Mouse (Mus musculus) mouse embryonic stem cell (cell line): ENCODE measurements around the gene Slc4a5.

Experiments used
- in situ Hi-C, 2 experiments: fragments of 300-500 bp; cut with MboI; formaldehyde crosslinking; loops; 1 replicate in 1 of 2; 3 replicates in 1 of 2; pipeline ENCODE4 v1.14.3; 2019 to 2020; ENCODE audit warnings: low sequenced_read_pairs in 2 of 2, low pct_unique_long_range_greater_than_20kb in 1 of 2, mixed read lengths in 1 of 2; ENCODE audit not compliant: unreplicated experiment in 1 of 2

Gene Slc4a5

DNA sequence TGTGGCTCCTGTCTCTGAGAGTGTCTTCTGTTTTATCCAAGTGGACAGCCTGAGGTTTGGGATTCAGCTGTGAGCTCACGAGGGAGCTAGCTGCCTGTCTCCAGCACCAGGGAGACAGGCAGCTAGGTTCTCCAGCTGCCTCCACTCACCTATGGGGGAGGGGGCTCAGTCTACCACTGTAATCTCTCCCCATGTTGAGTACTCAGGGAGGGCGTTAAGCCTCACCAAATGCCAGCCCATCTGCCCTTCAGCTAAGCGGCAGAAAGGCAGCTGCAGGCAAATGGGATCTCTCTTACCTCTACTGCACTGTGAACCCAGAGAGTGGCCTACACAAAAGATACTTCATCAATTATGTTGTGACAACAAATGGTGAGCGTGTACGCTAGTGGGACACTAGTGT lies 8.1 kb upstream of the Slc4a5 start:
- in situ Hi-C loops = loop anchor here (5.0 kb wide), 1 partner anchor 56 kb away; no protein-coding TSS in a partner anchor

DNA sequence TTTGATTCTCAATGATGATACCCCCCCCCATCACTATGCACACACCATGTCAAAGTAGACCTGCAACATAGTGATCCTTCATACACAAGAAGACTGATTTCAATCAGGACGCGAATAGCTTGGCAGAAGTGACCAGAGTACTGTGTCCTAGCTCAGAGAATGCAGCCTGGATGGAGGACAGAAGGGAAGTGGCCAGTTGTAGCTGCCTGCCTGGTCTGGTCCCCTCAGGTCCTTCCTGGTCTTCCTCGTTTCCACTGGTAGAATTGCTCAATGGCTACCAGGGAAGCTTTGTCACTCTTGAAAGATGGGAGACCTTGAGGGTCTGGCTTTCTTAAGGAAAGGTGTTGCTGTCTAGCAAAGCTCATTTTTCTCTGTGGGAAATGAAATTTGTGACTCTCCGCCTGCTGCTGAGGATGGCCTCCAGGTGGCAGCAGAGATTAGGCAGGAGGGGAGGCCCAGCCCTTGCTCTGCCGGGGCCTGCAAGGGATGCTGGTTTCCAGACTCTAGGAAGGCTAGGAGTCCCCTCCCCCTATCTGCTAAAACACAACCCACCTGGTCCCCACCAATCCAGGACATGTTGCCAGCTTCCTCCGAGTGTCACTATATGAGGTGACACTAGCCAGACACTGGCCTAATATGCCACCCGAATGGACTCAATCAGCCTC lies 4.5 kb upstream of the Slc4a5 start:
- in situ Hi-C loops = no loop called here

DNA sequence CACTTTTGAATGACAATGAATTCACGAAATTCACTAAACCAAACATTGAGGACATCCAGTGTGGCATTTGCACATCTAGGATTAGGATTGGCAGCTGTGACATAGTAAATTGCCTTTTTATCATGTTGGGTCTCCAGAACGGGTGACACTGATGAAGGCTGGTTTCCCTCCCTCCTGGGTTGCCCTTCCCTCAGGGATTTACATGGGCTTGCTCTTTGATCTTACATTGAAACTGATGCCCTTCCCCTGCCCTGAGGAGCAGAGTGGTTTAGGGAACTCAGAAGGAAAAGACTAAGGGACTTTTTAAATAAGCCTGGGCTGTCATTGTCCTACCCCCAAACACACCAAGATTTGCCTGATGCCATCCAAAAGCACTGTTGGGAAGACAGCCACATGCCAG lies 11.9 kb downstream of the Slc4a5 start:
- in situ Hi-C loops = no loop called here

DNA sequence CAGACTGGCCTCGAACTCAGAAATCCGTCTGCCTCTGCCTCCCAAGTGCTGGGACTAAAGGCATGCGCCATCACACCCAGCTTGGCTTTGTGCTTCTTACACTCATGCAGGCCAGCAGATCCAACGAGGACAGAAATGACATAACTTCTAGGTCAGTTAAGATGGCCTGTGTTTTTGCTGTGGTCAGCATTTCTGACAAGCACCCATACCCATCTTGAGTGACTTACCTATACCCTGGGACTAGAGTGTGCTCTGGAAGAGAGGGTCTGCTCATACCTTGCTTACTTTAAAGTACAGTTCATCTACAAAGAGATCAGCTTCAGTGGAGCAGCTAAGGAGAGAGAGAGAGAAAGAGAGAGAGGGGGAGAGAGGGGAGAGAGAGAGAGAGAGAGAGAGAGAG lies 13.7 kb downstream of the Slc4a5 start:
- in situ Hi-C loops = no loop called here

DNA sequence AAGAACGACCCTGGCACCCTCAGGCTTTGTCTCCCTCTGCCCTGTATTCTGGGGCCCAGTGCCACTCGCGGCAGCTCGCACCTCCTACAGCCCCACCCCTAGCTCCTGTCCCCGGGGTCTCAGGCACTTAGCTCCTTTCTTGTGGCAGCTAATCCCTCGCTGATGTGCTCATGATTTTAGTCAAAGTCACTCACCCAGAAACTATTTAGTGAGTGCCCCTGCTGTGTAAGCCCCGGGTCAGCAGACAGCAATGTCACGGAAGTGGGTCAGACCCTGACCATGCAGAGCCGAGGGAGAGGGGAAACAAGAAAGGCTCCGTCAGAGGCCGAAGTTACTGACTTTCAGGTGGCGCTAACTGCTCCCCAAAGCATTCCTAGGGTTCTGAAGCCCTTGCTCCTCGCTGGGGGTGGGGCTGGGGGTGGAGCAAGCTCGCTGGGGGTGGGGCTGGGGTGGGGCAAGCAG lies 14.7 kb downstream of the Slc4a5 start:
- in situ Hi-C loops = no loop called here

DNA sequence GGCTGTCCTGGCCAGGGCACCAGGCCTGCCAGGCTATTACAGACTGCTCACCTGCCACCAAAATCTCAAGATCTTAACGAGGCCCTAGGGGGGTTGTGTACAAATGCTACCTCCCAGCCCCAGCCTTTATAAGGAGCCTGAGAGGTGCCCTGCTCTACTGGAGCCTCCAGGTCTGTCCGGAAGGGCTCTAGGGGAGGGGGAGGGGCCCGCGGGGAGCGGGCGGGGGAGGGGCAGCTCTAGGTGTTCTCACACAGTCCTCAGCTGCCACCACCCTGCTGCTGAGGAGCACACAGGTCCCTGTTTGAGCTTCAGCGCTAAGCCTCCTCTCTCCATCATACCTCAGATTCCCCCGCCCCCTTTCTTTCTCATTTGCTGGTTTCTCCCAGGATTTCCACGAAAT lies 17.5 kb downstream of the Slc4a5 start:
- in situ Hi-C loops = no loop called here

DNA sequence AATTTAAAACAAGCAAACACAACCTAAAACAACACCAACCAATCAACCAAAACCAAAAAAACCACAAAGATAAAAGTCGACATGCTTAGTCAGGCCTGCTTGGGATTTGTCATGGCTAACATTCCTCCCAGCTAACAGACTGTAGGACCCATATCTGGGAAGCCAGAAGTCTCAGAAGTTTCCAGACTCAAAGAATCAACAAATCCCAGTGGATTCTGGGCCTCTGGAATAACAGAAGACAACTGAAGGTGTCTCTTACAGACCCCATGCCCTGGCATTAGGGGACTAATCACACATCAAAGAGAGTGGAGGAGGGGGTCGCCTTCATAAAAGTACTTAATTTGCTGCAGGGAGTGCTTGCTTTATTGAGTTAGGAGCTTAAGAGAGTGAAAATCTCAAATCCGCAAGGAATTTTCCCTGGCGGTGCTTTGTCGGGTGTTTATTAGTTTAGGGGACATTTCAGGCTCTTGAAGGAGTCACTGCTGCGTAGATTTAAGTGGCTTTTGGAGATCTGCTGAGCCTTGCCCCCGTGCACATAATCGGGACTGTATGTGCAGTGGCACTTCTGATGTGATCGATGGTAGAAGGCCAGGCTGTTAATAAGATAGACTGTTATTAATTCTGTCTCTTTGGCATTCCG lies 24.9 kb downstream of the Slc4a5 start:
- in situ Hi-C loops = no loop called here

DNA sequence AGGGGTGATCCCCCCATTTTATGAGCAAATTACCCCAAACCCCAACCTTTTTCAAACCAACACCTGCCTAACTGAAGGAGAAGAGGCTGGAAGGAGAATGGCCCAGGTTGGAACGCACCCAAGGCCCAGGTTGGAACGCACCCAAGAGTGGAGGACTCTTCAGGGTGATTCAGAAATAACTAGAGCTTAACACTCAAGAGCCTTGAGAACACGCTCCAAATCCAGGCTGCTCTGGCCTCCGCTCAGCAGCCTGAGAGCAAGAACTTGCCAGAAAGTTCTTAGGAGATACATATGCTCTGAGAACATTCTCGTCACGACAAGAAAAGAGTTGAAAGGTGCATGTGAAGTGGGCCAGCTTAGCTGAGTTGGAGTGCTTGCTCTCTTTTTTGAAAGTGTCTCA lies 25.5 kb downstream of the Slc4a5 start:
- in situ Hi-C loops = no loop called here

DNA sequence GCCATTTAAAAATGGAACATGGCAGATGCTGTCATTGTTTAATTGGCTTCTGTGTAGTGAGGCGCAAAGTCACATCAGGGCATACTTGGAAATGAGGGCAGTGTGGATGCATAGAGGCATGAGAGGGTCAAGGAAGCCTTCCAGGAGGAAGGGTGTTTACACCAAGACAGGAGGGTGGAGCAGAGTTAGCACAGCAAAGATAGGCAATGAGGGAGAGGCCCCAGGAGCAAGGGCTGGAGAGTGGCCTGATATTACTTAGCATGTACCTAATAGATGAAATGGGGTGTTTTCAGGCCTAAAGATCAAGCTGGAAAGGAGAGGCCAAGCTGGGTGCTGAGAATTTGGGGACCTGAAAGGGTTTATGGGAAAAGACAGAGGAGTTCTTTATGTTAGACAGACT lies 26.4 kb downstream of the Slc4a5 start:
- in situ Hi-C loops = no loop called here

DNA sequence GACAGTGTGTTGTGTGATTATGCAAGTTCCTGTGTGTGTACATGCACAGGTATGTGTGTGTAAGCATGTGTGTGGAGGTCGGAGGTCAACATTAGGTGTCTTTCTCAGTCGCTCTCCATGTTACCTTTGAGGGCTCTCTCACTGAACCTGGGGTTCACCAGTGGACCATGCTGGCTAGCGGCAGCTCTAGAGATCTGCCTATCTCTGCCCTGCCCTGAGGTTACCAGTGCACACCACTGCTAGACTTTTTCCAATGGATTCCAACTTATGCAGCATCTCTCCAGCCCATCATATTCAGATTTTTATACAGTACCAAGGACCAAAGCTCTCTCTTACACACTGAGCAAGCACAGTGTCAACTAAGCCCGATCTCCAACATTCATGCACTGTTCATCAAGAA lies 27.1 kb downstream of the Slc4a5 start:
- in situ Hi-C loops = no loop called here

DNA sequence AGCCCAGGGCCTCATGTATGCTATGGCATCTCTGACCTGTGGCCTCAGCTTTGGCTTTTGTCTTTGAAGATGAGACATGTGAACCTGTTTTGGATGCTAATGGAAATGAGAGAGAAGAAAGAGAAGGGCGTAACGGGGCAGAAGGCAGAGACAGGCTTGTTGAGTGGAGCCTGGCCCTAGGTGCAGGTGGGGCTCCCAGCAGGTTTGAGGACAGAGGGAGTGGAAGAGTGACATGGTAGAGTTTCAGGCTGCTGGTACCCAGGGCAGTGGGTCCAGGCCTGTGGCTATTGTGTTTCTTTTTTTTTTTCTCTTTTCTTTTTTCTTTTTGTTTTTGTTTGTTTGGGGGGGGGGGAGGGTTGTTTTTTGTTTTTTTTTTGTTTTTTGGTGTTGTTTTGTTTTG lies 27.5 kb downstream of the Slc4a5 start:
- in situ Hi-C loops = no loop called here

DNA sequence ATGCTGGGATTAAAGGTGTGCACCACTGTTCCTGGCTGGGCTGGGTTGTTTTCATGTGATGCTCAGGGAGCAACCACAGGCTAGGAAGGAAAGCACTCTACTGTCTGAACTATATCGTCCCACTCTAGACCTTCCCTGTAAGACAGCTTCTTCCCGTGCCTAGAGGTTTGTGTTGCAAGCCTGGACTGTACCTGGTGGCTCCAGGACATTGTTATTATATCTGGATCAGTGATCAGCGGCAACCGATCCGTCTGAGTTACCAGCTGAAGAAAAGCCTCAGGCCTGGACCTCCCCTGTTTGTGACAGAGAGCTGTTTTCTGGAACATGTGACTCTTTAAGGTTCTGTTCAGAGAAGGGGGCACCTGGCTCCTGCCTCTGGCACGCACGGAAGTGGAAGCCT lies 34.6 kb downstream of the Slc4a5 start:
- in situ Hi-C loops = loop anchor here (25.0 kb wide), 1 partner anchor 267 kb away; no protein-coding TSS in a partner anchor

DNA sequence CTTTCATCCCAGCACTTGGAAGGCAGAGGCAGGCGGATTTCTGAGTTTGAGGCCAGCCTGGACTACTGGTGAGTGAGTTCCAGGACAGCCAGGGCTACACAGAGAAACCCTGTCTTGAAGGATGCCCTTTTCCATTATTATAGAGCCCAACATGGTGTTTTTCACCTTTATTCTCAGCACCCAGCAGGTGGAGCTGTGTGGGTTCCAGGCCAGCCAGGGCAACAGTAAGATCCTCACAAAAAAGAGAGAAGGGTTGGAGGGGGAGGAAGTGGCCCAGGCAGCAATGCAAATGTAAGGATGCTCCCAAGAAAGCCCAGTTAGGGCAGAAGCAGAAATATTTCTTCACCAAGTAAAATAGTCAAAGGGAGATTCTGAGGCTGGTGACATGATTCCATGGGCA lies 44.9 kb downstream of the Slc4a5 start:
- in situ Hi-C loops = loop anchor here (25.0 kb wide), 1 partner anchor 277 kb away; no protein-coding TSS in a partner anchor

DNA sequence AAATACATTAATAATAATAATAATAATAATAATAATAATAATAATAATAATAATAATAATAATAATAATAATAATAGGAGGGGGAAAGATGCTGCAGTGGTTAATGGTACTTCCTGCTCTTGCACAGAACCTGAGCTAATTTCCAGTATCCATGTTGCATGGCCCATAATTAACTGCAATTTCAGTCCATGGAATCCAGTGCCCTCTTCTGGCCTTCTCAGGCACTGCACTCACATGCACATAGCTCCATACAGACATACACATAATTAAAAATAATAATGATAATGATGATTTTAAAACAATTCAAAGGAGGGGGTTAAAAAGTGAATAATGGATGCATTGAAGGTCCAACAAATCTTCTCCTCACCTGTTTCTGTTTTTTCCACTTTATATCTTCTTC lies 45.6 kb downstream of the Slc4a5 start:
- in situ Hi-C loops = loop anchor here (5.0 to 25.0 kb wide), 2 partner anchors 53 to 278 kb away; no protein-coding TSS in a partner anchor

DNA sequence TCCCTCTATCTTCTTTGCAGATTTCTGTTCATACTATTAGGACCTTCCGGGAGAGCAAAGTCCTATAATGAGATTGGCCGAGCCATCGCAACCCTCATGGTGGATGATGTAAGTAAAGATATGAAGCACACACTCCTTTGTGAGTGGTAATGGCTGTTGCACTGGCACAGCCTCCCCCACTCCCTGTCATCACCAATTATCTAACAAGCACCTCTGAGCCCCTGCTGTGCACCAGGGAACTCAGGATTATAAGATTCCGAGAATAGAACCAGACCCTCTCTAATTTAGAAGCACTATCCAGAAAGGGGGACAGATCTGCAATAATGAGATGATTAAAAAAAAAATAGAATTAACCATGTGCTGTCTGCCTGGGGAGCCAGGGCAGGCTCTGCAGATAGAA lies 46.0 kb downstream of the Slc4a5 start:
- in situ Hi-C loops = loop anchor here (5.0 to 25.0 kb wide), 2 partner anchors 53 to 278 kb away; no protein-coding TSS in a partner anchor

DNA sequence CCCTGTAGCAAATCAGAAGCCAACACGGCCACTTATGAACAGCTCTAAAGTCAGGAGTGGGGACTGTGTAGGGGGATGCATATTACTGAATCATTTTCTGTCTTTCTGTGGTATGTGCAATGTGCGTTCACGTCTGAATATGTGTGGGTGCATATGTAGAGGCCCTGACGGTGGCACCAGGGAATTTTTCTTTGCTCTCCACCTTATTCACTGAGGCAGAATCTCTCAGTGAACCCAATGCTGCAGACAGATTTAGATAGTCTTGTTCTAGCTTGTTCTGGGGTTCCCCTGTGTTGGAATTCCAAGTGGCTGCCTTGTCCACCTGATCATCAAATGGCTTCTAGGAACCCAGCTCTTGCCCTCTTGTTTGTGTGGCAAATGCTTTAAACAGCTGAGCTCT lies 48.0 kb downstream of the Slc4a5 start:
- in situ Hi-C loops = loop anchor here (5.0 to 25.0 kb wide), 2 partner anchors 55 to 280 kb away; no protein-coding TSS in a partner anchor

DNA sequence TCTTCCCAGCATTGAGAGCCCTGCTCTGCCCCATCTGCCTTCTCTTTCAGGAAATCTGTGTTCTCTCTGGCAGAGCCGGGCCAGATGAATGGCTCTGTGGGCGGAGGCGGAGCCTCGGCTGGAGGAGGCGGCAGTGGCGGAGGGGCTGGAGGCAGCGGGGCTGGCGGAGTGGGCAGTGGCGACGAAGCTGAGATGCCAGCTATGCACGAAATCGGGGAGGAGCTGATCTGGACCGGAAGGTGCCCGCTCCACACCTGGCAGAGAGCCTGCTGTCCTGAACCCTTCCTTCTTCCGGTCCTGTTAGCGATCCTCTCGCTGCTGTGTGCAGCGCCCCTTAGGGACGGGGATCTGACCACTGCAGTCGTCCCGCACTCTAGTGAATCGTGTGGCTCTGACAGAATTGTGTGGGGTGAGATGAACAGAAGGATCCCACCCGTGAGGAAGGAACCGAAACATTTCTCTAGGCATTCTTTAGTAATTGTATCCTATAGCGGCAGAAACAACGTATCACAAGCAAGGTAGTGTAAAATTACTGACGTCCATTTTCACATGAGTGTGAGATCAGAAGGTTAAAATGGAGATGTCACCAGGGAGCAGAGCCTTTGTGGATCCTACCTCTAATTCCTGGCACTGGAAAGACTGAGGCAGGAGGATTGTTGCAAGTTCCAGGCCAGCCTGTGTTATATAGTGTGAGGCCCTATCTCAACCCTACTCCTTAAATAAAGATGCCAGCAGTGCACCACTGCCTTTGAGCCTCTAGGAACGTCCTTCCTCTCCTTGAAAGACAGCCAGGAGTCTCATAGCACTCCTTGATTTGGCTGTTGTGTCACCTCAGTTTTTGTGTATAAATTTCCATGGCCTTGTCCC lies 48.7 kb downstream of the Slc4a5 start:
- in situ Hi-C loops = loop anchor here (5.0 to 25.0 kb wide), 2 partner anchors 56 to 281 kb away; no protein-coding TSS in a partner anchor

DNA sequence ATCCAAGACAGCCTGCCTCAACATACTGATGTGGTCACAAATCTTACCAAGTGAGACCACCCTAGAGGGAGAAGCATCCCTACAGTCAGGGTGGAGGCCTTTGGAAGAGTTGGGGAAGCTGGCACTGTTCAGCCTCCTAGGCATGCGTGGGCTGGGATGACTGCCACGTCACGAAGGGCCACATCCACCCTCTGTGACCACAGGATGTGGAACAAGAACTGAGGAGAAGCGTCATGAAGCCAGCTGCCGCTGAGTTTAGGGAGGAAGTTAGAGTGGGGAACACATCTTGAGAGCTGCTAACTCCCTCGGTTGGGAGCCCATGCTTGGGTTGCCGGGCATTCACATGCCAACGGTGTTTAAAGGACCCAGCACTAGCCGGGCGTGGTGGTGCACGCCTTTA lies 54.1 kb downstream of the Slc4a5 start:
- in situ Hi-C loops = loop anchor here (25.0 kb wide), 1 partner anchor 286 kb away; no protein-coding TSS in a partner anchor

DNA sequence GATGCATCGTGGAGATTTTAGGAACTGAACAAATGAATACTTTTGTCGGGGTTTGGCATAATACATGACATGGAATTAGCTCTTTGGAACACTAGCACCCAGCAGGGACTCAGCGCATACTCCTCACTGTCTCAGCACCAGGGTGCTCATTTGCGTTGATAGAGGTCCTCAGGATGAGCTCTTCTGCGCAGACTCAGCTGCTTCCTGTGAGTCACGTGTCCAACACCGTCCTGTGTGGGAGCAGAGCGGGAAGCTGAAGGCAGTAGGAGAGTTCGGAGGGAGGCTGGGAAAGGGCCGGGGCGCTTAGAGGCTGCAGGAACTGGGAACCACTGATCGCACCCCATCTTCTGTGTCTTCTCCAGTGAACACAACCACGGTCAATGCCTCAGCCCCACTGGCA lies 57.5 kb downstream of the Slc4a5 start:
- in situ Hi-C loops = loop anchor here (5.0 kb wide), 1 partner anchor 110 kb away; the partner anchor contains the start of gene Dctn1 (in 2 of the 2)
